Mouse (Mus musculus): ENCODE measurements at regions not wholly inside any gene's neighbourhood (a gene's known extent, or its start where the extent isn't known, plus 50 kb on each side); places are given as distances from the start of the nearest gene placed in this dataset.
A peak's percentile ranks its signal among the peaks of the same experiment; 100 is the strongest.

DNA sequence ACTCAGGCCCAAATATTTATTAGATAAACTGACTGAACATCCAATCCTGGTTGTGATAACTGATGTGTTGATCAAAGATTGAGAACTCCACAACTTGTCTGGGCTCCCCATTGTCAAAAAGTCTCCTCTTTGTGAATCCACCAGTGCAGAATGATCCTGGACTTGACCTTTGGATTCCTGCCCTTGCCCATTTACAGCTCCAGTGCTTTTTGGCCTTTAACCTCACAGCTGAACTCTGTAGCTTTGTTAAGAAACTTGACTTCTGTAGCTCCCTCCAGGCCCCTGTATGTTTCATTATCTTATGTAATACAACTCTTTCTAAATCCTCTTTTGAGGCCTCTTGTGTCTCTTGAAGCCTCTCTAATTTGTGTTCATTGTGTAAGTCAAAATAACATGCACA, 1873.5 kb downstream of the Pcdh9 start:
- DNase-seq, result peak in 1 of 2 experiments; percentile 3

DNA sequence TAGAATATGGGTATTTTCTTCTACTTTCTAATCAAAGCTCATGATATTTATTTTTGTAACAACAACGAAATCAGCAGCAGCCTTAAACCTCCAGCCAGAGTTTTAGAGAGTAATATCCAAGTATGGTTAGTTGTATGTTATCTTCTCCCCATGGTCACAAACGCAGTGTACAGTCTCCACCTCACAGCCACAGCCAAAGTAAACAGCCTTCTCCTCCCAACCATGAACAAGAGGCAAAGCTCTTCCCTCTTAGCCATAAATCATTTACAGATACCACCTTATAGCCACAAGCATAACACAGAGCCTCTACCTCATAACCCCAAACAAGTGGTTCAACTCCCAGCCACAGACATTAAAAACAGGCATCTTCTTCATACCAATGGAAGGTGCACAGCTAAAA, 1899.2 kb downstream of the Pcdh9 start:
- no peak for DNase-seq
